Mouse (Mus musculus): ENCODE results near the gene Swsap1. TPM values are rescaled to one million over a fixed set of nuclear protein-coding genes. Genes with fewer than 3 reads are reported as not detected.

The Swsap1 gene
- polyA plus RNA-seq (2015; fragmentation: Nextera tagmentation; extraction: Ambion mirVana), result 4.4 and 5.2 TPM in 2 replicates

DNA sequence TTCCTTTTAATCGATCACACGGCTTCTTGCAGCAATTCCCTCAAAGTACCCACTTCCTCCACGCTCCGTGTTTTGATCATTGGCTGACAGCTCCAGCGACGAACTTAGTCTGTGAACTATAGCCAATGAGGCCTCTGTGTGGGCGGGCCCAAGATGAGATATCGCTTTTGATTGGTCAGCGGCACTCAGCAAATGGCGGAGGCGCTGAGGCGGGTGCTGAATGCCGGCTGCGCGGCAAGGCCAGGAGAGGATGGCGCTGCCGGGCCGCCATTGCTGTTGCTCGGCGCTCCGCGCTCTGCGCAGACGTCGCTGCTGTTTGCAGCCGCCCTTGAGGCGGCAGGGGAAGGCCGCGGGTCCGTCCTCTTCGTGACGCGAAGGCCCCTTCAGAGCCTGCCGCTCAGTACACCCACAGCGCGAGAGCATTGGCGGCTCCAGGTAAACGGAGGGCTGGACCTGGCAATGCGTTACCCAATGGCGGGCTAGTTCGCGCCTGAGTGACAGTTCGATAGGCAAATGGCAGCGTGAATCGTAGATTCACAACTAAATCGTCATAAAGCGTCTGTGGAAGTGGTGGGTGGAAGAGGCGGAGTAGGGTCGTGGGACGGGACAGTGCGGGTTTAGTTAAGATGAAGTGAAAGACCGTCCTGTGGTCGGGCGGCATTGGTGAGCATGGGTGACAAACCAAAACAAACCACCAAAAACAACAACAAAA is at the start of gene Swsap1:
Gene Swsap1 (plus strand): TSS at position 186 of the 712 bp plus-strand sequence.
- under 1% methylated on average over 54 of the region's 54 CpGs for WGBS
- H3K27ac ChIP-seq, result peak within 1 kb of the TSS; percentile 96
- peak within 1 kb of the TSS; percentile 83 for H3K4me3 ChIP-seq
- peaks cover 6% of the 10 kb centered on the region for H3K27me3 ChIP-seq
- H3K4me2 ChIP-seq, result peak within 1 kb of the TSS; percentile 65
- no peaks in the 10 kb centered on the region for H3K9me3 ChIP-seq (replicated peaks)
- H3K36me3 ChIP-seq, result no peaks in the 10 kb centered on the region
- ATAC-seq (replicated peaks; ENCODE audit: insufficient number of reproducible peaks, insufficient read depth, low FRiP score, low read depth), result peak; percentile 97
- H3K9ac ChIP-seq, result peak within 1 kb of the TSS; percentile 89
- H3K4me1 ChIP-seq (replicated peaks), result peaks cover 11% of the 10 kb centered on the region

DNA sequence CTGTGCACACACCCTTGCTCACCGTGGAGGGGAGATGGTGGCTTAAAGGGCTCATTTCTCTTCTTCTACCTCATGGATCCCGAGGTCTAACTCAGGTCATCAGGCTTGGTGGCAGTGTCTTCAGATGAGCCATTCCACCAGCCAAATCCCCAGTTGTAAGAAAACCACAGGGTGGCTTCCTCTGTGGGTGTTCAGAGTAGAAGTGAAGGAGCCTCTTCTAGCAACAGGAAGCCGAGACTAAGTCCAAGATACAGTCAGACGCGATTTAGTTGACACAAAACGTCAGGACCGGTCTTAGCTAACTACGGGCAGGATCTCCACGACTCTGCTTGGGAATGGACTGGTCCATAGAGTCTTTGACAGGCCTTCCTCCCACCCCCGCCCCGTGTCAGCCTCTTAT is 47.3 kb upstream of the Swsap1 start:
- Histone ChIP-seq H3K9me3 (replicated peaks) (no peaks in the 10 kb centered on the region), H3K4me3 (no peak overlapping the region), H3K36me3 (no peaks in the 10 kb centered on the region), H3K9ac (no peak overlapping the region), H3K27ac (no peak overlapping the region), H3K4me2 (no peak overlapping the region), H3K4me1 (replicated peaks) (no peaks in the 10 kb centered on the region), H3K27me3 (no peaks in the 10 kb centered on the region; the same call in 1 of the 2 replicates)
- no peak for ATAC-seq (replicated peaks; ENCODE audit: insufficient number of reproducible peaks, insufficient read depth, low FRiP score, low read depth)
- WGBS, result 64% methylated on average over 11 of the region's 11 CpGs

DNA sequence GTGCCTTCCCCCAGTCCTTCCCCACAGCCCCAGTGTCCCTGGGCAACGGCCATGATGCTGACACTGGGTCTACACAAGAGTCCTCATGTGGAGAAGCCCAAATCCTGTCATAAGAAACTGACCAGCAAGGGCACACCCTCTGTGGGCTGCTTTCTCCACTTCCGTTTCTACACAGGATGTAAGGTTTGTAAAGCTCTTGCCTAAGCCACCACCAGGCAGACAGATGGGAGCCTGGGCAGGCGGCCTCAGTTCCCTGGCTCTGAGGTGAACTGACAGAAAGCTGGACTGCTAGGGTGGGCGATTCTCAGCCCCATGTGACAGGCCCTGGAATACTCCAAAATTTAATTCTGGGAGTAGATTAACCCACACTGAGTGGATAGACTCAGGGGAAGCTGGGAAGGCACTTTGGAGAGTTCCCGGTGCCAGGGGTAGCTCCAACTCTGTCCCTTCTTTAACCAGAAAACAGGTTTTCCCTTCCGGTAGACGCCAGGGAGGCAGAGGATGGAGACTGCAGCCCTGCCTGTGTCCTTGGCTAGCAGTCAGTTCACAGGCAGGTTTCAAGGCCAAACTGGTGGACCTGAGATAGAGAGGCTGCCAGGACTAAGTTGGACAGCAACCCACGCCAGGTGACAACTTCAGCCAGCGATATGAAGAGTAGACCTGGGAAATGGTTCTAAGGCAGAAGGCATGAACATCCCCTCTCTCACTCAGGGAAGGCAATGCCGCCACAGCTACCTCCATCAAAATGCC is 45.9 kb upstream of the Swsap1 start:
- Histone ChIP-seq H3K9ac (no peak overlapping the region), H3K36me3 (no peaks in the 10 kb centered on the region; the same call in 1 of the 2 replicates), H3K9me3 (replicated peaks) (no peaks in the 10 kb centered on the region), H3K4me2 (no peak overlapping the region), H3K4me3 (no peak overlapping the region), H3K27ac (no peak overlapping the region), H3K27me3 (no peaks in the 10 kb centered on the region), H3K4me1 (replicated peaks) (no peaks in the 10 kb centered on the region)
- WGBS, result 68% methylated on average over 10 of the region's 10 CpGs
- no peak for ATAC-seq (replicated peaks; ENCODE audit: insufficient number of reproducible peaks, insufficient read depth, low FRiP score, low read depth)

DNA sequence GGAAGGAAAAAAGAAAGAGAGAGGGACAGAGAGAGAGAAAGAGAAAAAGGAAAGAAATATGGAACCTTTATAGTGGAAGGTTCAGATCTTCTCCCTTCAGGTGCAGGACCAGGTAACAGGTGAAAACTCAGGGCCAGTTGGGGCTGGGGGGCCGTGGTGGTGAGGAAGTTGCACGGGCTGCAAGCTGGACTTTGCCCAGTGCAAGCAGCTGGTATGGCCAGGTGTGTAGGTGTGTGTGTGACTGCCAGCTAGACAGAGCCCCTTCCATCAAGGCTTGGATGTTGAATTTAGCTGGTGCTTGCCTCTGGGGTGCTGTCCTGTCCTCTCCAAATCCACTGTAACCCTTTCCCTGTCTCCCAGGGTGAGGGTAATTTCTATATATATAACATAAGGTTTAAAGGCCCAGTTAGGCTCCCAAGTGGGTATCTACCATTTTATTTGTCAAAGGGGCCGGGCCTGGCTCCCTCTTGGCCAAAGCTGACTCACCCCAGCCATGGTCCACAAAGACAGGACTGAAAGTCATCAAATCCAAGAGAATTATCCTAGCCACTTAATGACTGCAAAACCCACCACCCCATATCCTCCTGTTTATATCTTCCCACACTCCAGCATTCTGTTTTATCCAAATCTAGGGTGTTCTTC is 38.6 kb upstream of the Swsap1 start:
- no peaks in the 10 kb centered on the region for H3K27me3 ChIP-seq
- peaks cover 9% of the 10 kb centered on the region for H3K4me1 ChIP-seq (replicated peaks)
- ATAC-seq (replicated peaks; ENCODE audit: insufficient number of reproducible peaks, insufficient read depth, low FRiP score, low read depth), result no peak
- H3K27ac ChIP-seq, result no peak overlapping the region
- peak overlapping the region; percentile 66 for H3K4me3 ChIP-seq
- 67% methylated on average over 3 of the region's 3 CpGs for WGBS
- H3K36me3 ChIP-seq, result no peaks in the 10 kb centered on the region; the same call in 1 of the 2 replicates
- no peak overlapping the region for H3K9ac ChIP-seq
- H3K9me3 ChIP-seq (replicated peaks), result no peaks in the 10 kb centered on the region
- peak overlapping the region; percentile 97 for H3K4me2 ChIP-seq

DNA sequence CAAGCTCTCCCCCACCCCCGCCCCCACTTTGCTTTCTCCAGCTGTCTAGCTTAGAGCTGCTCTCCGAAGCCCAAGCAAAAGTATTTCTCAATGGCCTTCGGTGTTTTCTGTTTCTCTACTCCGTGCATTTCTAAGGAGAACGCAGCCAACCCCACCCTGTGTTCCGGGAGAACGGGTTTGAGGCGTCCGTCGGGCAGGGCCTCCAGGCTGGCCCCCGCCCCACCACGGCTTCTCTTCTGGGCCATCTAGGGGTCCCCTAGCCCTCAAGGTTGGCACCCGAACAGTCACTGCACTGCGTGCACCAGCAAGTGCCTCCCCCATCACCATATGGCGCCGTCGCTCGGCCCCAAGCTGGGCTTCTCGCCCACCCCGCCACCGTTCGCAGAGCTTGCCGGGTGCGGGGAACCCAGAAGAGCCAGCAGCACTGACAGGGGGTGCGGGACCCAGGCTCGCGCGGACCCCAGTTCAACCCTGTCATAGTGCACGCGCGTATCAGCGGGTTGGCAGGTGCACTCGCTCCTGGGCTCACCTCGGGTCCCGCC is 38.0 kb upstream of the Swsap1 start:
- peak; percentile 56 for ATAC-seq (replicated peaks; ENCODE audit: insufficient number of reproducible peaks, insufficient read depth, low FRiP score, low read depth)
- H3K4me3 ChIP-seq, result peak overlapping the region; percentile 66
- H3K4me1 ChIP-seq (replicated peaks), result peaks cover 9% of the 10 kb centered on the region
- H3K27me3 ChIP-seq, result no peaks in the 10 kb centered on the region
- peak overlapping the region; percentile 73 for H3K9ac ChIP-seq
- 0 out of 2 replicates have a peak overlapping the region, but pooled peaks have one; percentile 24 for H3K27ac ChIP-seq
- WGBS, result 2% methylated on average over 35 of the region's 35 CpGs
- H3K4me2 ChIP-seq, result peak overlapping the region; percentile 97
- no peaks in the 10 kb centered on the region for H3K9me3 ChIP-seq (replicated peaks)
- no peaks in the 10 kb centered on the region; the same call in 1 of the 2 replicates for H3K36me3 ChIP-seq

DNA sequence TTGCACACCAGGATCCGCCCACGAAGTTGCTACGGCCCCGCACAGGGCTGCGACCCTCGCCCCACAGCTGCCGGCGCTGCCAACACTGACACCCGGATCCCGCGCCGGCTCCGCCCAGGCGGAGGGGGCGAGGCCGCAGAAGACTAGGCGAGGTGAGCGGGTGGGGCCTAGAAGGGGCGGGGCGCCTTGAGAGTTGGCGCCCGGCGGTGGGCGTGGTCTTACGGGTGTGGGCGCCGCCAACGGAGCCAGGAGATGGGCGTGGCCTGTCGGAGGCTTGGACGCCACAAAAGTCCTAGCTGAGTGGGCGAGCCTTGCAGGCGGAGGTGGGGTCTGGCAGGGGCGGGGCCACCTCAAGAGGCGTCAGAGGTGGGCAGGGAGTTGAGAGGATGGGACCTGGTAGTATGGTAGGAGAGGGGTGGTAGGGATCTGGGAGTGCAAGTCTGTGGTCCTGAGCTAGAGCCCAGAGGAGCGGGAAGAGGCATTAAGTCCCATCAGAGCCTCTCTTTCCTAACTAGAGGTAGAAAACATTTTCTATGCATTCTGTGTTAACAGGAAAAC is 37.4 kb upstream of the Swsap1 start, which contains the start of gene Rab3d:
Gene Rab3d (minus strand): TSS at position 158 of the 558 bp plus-strand sequence.
- no peaks in the 10 kb centered on the region for H3K27me3 ChIP-seq
- WGBS, result under 1% methylated on average over 35 of the region's 36 CpGs
- no peaks in the 10 kb centered on the region for H3K9me3 ChIP-seq (replicated peaks)
- H3K36me3 ChIP-seq, result no peaks in the 10 kb centered on the region; the same call in 1 of the 2 replicates
- H3K4me2 ChIP-seq, result peak within 1 kb of the TSS; percentile 97
- H3K4me1 ChIP-seq (replicated peaks), result peaks cover 12% of the 10 kb centered on the region
- peak within 1 kb of the TSS; percentile 73 for H3K9ac ChIP-seq
- peak; percentile 91 for ATAC-seq (replicated peaks; ENCODE audit: insufficient number of reproducible peaks, insufficient read depth, low FRiP score, low read depth)
- H3K4me3 ChIP-seq, result peak within 1 kb of the TSS; percentile 66
- H3K27ac ChIP-seq, result 0 out of 2 replicates have a peak within 1 kb of the TSS, but pooled peaks have one; percentile 24

DNA sequence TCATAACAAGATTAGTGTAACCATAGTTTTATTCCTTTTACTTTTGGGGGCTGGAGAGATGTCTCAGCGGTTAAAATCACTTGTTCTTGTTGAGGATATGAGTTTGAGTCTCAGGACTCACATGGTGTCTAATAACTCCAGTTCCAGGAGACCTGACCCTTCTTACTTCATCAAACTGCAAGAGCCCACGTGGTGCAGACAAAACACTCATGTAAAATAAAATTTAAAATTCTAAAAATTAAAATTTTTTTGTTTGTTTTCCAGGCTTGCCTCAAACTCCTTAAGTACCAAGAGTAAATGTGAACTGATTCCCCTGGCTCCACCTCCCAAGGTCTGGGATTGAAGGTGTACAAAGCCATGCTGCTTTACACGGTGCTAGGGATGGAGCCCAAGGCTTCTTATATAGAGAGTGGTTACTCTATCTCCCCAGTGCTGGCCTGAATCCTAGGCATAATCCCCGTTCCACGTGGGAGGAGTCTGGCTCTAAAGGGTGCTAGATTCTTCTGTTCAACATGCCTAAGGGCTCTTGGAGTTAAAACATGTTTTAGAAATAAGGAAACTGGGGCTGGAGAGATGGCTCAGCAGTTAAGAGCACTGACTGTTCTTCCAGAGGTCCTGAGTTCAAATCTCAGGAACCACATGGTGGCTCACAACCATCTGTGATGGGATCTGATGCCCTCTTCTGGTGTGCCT is 36.7 kb upstream of the Swsap1 start:
- H3K27ac ChIP-seq, result no peak overlapping the region
- WGBS, result 16% methylated on average over 5 of the region's 5 CpGs
- peak overlapping the region; percentile 66 for H3K4me3 ChIP-seq
- no peaks in the 10 kb centered on the region for H3K9me3 ChIP-seq (replicated peaks)
- no peaks in the 10 kb centered on the region for H3K27me3 ChIP-seq
- peak overlapping the region; percentile 97 for H3K4me2 ChIP-seq
- no peak for ATAC-seq (replicated peaks; ENCODE audit: insufficient number of reproducible peaks, insufficient read depth, low FRiP score, low read depth)
- H3K36me3 ChIP-seq, result no peaks in the 10 kb centered on the region; the same call in 1 of the 2 replicates
- H3K4me1 ChIP-seq (replicated peaks), result peaks cover 19% of the 10 kb centered on the region
- no peak overlapping the region for H3K9ac ChIP-seq

DNA sequence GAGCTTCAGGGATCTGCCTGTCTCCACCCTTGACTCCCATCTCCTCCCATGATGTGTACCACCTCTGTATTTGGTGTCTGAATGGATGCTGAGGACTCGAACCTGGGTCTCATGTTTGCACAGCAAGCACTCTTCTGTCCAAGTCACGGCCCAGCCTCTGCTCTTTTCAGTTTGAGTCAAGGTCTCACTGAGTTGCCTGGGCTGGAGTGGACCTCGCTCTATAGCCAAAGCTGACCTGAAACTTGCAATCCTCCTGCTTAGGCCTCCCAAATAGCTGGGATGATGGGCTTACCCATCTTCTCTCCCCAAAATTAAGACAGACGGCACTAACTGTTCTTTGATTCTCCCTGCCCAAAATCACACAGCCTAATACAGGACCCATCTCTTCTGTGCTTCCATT is 32.5 kb upstream of the Swsap1 start:
- Histone ChIP-seq H3K36me3 (no peaks in the 10 kb centered on the region), H3K27me3 (no peaks in the 10 kb centered on the region), H3K9me3 (replicated peaks) (no peaks in the 10 kb centered on the region), H3K9ac (no peak overlapping the region), H3K27ac (peak overlapping the region; percentile 82), H3K4me3 (no peak overlapping the region), H3K4me1 (replicated peaks) (peaks cover 40% of the 10 kb centered on the region), H3K4me2 (no peak overlapping the region)
- no peak for ATAC-seq (replicated peaks; ENCODE audit: insufficient number of reproducible peaks, insufficient read depth, low FRiP score, low read depth)
- WGBS, result 87% methylated on average over 4 of the region's 4 CpGs

DNA sequence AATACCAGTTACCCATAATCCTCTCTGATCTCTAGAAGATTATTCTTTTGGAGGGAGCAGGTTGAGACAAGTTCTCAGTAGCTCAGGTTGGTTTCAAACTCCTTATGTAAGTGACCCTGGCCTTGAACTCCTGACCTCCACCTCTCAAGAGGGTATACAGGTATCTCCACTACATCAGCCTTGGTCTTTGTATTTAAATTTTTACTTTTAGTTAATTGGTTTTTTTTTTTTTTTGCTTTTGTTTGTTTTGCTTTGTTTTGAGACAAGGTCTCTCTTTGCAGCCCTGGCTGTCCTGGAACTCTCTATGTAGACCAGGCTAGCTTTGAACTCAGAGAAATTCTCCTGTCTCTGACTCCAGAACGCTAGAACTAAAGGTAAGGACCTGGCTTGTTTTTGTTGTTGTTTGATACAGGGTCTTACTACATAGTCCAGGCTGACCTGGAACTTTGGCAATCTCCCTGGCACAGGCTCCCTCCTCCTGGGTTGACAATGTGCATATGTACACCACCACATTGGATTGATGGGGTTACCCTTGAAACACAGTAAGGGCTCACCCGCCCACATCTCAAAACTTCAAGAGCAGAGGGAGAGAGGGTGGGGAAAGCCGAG is 32.0 kb upstream of the Swsap1 start:
- 25% methylated on average over 3 of the region's 3 CpGs for WGBS
- no peak overlapping the region for H3K9ac ChIP-seq
- peaks cover 34% of the 10 kb centered on the region for H3K4me1 ChIP-seq (replicated peaks)
- no peaks in the 10 kb centered on the region for H3K9me3 ChIP-seq (replicated peaks)
- H3K27ac ChIP-seq, result peak overlapping the region; percentile 82
- no peak overlapping the region for H3K4me3 ChIP-seq
- H3K36me3 ChIP-seq, result no peaks in the 10 kb centered on the region
- H3K27me3 ChIP-seq, result no peaks in the 10 kb centered on the region
- ATAC-seq (replicated peaks; ENCODE audit: insufficient number of reproducible peaks, insufficient read depth, low FRiP score, low read depth), result no peak
- no peak overlapping the region; the same call in 1 of the 2 replicates for H3K4me2 ChIP-seq

DNA sequence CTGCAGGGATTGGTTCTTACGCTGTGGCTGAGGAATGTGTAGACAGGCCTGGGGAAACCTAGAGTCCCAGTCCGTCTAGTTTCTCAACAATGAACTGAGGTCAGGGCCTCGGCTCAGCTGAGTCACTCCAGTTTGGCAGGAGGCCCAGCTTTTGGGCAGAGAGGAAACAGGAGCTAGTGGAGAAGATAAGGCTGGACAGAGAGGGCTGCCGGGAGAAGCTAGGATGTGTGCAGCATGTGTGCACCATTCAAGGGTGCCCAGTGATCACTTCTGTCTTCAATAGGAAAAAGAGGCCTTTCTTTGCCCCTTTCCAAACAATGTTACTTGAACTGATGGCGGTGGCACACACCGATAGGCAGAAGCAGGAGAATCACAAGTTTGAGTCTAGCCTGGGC is 31.5 kb upstream of the Swsap1 start:
- H3K9ac ChIP-seq, result no peak overlapping the region
- no peak overlapping the region for H3K4me3 ChIP-seq
- H3K4me1 ChIP-seq (replicated peaks), result peaks cover 34% of the 10 kb centered on the region
- 29% methylated on average over 6 of the region's 6 CpGs for WGBS
- H3K9me3 ChIP-seq (replicated peaks), result no peaks in the 10 kb centered on the region
- H3K27me3 ChIP-seq, result no peaks in the 10 kb centered on the region
- H3K36me3 ChIP-seq, result no peaks in the 10 kb centered on the region
- H3K27ac ChIP-seq, result peak overlapping the region; percentile 82
- peak; percentile 88 for ATAC-seq (replicated peaks; ENCODE audit: insufficient number of reproducible peaks, insufficient read depth, low FRiP score, low read depth)
- no peak overlapping the region; the same call in 1 of the 2 replicates for H3K4me2 ChIP-seq
